Mouse (Mus musculus) embryonic fibroblast, embryonic 13.5 days (primary cell): Measurements from ENCODE around the gene Ccdc138.

Source experiments
- CTCF ChIP-seq: IDR thresholded peaks from 2 replicates; pipeline ENCODE4 v1.5.1; 2011; ENCODE audit warnings: mild to moderate bottlenecking, control low read depth, low read length, moderate library complexity, borderline replicate concordance; ENCODE audit not compliant: insufficient read depth
- POLR2A ChIP-seq: IDR thresholded peaks from 2 replicates; pipeline ENCODE4 v1.6.1; 2011; ENCODE audit warnings: low read depth, mild to moderate bottlenecking, control low read depth, low read length, moderate library complexity

- TF ChIP-seq POLR2A (no peak), CTCF (no peak)
Measured at GRCm38 (mm10) chr10:58496732-58497131, 1.0 kb upstream of the Ccdc138 start.
